Mouse (Mus musculus) limb, embryonic 13.5 days (tissue): ENCODE results near the gene Fmo5. TPM values are rescaled to one million over a fixed set of nuclear protein-coding genes. Genes with fewer than 3 reads are reported as not detected.

Source experiments
- microRNA-seq: library from miRNA; unstranded; fragments of <30 nt; microRNA quantifications from one replicate; pipeline ENCODE4, GENCODE M21; 2016
- polyA plus RNA-seq: library from polyadenylated mRNA; unstranded; fragments of >200 nt; fragmentation: Nextera tagmentation; extraction: Ambion mirVana; gene quantifications from 2 replicates; pipeline ENCODE4 v1.2.1, GENCODE M21; 2015

Fmo5 gene
- polyA plus RNA-seq, 1 experiment from 2014 or later = 2.0 TPM

Small RNA genes lying within 50 kb of the gene (microRNA-seq; reads per million reads assigned to microRNA genes)
- not detected for gene Mir7225

Other genes starting within 250 kb of the Fmo5 start
- gene Olfr1402, start 206.8 kb upstream of the Fmo5 start, polyA plus RNA-seq = not detected in 2 replicates
- 15.6 and 15.9 TPM in 2 replicates for gene Chd1l, start 18.6 kb upstream of the Fmo5 start, polyA plus RNA-seq
- 6.8 and 7.8 TPM in 2 replicates for gene Prkab2, start 29.4 kb downstream of the Fmo5 start, polyA plus RNA-seq
- not detected in 2 replicates for gene Gm17651, start 45.9 kb downstream of the Fmo5 start, polyA plus RNA-seq